Mouse (Mus musculus): ENCODE data around the gene Herc6. TPM values are rescaled to one million over a fixed set of nuclear protein-coding genes. Genes with fewer than 3 reads are reported as not detected.

Herc6 gene
- 24.0 TPM for polyA plus RNA-seq (2017; shearing (Covaris generic))

GRCm38 (mm10) chr6:57580881-57581548 lies at the start of gene Herc6:
Herc6 (plus strand) TSS chr6:57581000.

GRCm38 (mm10) chr6:57535386-57535936 lies 45.3 kb upstream of the Herc6 start, which contains the start of gene Ppm1k:
Ppm1k (minus strand) TSS chr6:57535468.

DNA sequence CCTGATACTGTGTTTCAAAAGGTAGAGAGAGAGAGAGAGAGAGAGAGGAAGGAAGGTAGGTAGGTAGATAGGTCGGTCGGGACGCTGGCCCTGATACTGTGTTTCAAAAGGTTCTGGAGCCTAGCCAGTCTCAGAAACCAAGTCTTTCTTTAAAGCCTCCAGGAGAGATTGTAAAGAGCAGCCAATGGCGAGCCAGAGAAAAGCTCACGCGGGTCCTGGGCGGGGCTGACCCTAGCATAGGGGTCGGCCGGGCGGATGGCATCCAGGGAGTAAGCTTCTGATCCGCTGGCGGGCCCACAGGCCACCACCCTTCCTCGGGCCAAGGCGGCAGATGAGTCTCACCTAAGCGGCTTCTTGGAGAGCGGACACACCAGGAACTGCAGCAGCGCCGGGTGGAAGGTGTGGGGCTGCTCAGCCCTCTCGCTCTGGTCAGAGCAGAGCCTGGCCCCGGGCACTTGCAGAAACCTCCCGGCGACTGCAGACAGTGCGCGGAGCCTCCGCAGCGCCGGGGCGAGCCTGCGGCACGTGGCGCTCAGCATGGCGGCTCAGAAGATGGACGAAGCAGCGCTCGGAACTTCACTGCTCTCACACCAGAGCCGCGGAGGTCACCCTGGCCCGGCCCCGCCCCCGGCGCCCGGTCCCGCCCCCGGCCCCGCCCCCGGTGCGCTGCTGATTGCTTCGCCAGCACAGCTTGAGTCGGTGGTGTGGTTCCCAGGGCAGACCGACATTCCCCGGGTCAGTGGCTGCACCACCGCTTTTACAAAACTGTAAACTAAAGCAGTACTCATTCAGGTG lies 110.9 kb downstream of the Herc6 start, which contains the start of gene Pyurf:
Pyurf (minus strand) TSS at position 612 of the 795 bp plus-strand sequence.

GRCm38 (mm10) chr6:57702376-57702742 lies 121.6 kb downstream of the Herc6 start, which contains the start of gene Lancl2:
Lancl2 (plus strand) TSS chr6:57702540.

Other genes with a start within 250 kb of the Herc6 start
- not detected for gene Vmn1r17, start 217.3 kb upstream of the Herc6 start, polyA plus RNA-seq (2017; shearing (Covaris generic))
- not detected for gene Vmn1r18, start 185.2 kb upstream of the Herc6 start, polyA plus RNA-seq (2017; shearing (Covaris generic))
- gene Vmn1r19, start 177.2 kb upstream of the Herc6 start, polyA plus RNA-seq (2017; shearing (Covaris generic)) = not detected
- not detected for gene Vmn1r20, start 152.1 kb upstream of the Herc6 start, polyA plus RNA-seq (2017; shearing (Covaris generic))
- 12.8 TPM for gene Ppm1k, start 45.5 kb upstream of the Herc6 start, polyA plus RNA-seq (2017; shearing (Covaris generic))
- 7.3 TPM for gene Pyurf, start 111.1 kb downstream of the Herc6 start, polyA plus RNA-seq (2017; shearing (Covaris generic))
- 6.9 TPM for gene Lancl2, start 121.5 kb downstream of the Herc6 start, polyA plus RNA-seq (2017; shearing (Covaris generic))
- gene Vopp1, start 244.2 kb downstream of the Herc6 start, polyA plus RNA-seq (2017; shearing (Covaris generic)) = 57.3 TPM

Measured in effector memory CD4-positive, alpha-beta T cell, adult 7 months (primary cell).